Mouse (Mus musculus) bone marrow, adult 2 months (tissue): Measurements from ENCODE around the gene Ntn4.

Source experiments
- CTCF ChIP-seq: fragments of 200-500 bp; IDR thresholded peaks from 2 replicates; pipeline ENCODE4 v1.5.1; 2011; ENCODE audit warnings: low read length, control low read depth; ENCODE audit not compliant: control insufficient read depth, insufficient read depth
- POLR2A ChIP-seq: fragments of 200-500 bp; IDR thresholded peaks from 2 replicates; pipeline ENCODE4 v1.6.1; 2011; ENCODE audit warnings: low read depth, mild to moderate bottlenecking, control low read depth, low read length, borderline replicate concordance; ENCODE audit not compliant: control insufficient read depth

DNA sequence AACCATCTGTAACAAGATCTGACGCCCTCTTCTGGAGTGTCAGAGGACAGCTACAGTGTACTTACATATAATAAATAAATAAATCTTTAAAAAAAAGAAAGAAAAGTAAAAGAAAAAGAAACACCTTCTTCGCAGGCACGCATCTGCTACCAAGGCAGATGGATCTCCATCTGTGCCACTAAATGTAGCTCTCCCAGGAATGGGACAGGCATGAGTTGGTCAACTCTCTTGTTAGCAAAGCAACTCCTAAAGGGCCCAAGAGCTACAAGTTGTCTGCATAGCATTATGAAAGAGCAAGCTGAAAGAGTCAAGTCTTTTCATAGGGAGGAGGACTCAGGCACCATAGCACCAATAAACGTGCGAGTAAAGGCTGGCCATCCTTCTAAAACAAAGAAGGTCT, 119.9 kb downstream of the Ntn4 start:
- TF ChIP-seq POLR2A (no peak), CTCF (no peak)
